Mouse (Mus musculus) embryo, embryonic 10 days (tissue): ENCODE measurements at regions not wholly inside any gene's neighbourhood (a gene's known extent, or its start where the extent isn't known, plus 50 kb on each side); places are given as distances from the start of the nearest gene placed in this dataset.

ENCODE experiments used
- DNase-seq: peaks from one replicate; pipeline ENCODE4 v3.0.0-alpha.2; 2015; ENCODE audit warnings: low spot score

DNA sequence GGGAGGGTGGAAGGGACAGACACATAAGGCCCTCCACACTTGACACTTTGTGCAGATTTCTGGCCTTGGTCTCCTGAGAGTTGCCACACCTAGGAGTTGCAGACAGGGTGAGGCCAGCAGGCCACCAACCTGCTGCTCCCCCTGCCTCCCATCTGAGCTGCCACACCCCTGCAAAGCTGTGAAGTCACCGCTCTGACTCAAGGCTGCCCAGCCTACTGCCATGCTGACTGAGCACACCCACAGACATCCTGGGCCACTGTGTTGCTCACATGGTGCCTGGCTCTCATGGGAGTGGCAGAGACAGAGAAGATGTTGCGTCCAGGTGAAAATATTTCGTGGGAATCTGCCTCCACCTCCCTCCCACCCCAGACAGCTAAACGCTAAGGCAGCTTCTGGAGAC, 150.3 kb downstream of the Tfap2c start:
- no peak for DNase-seq

- DNase-seq: no peak
Observed at GRCm38 (mm10) chr2:172710641-172711040, 161.2 kb downstream of the Tfap2c start.

- no peak for DNase-seq
Observed at GRCm38 (mm10) chr2:172726701-172727100, 177.3 kb downstream of the Tfap2c start.

DNA sequence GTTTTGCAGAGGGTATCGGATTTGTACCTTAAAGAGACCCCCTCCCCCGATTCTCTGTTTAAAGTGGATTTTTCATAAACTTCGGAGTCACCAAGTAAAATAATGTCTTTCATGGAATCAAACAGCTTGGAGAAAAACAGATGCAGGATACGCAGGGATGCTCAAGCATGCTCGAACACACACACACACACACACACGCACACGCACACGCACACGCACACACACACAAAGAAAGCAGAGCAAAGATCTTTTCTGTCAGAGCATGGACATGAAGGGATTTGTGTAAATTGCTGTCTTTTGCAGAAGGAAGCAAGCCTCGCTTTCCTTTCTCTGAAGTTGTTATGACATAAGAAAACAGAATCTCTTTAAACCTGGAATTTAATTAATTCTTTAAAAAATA, 178.2 kb downstream of the Tfap2c start:
- peak; percentile 27 for DNase-seq

DNA sequence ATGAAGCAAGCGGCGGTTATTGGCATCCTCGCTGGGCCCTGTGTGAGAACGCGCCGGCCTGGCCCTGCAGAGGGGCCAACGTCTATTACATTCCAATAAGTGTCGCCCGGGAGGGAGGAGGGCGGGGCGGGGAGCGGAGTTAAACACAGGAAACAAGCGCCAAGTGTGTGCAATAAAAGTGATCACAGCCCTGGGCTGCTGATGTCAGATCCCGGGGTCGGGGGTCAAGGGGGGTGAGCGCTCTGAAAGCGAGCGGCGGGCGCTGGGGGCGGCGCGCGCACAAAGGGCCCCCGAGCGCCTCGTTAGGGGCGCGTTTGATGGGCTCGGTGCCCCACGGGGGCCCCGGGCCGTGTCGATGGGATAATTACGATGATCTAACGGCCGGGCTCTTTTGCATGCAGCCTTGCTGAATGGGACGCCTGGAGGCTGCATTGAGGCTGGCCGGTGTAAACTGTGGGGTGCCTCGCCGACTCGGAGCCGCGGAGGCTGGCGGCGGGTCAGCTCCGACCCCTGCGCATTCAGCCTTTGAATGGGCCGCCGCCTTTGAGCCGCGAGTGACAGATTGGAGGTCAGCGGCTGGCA, 178.9 kb downstream of the Tfap2c start:
- DNase-seq: peak; percentile 93

- no peak for DNase-seq
Observed at GRCm38 (mm10) chr2:172729151-172729550, 179.8 kb downstream of the Tfap2c start.

DNA sequence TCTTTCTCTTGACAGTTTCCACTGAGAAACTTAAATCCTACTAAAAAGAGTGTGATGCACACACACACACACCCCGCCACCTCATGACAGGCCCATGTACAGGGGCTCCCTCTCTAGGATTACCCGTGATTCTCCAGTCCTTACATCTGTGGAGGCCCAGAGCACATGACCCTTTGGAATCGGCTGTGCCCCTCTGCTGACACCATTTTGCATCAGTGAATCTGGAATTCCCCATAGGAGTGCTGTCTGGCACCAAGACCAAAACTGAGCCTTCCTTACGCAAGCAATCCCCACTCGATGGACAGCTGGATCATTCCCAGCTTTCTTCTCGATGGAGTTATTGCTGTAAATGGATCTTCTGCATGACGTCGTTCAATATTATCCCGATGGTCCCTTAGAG, 180.3 kb downstream of the Tfap2c start:
- DNase-seq: no peak

GRCm38 (mm10) chr2:172731408-172731807, 182.0 kb downstream of the Tfap2c start:
- peak; percentile 78 for DNase-seq

GRCm38 (mm10) chr2:172732453-172733210, 183.2 kb downstream of the Tfap2c start:
- no peak for DNase-seq

DNA sequence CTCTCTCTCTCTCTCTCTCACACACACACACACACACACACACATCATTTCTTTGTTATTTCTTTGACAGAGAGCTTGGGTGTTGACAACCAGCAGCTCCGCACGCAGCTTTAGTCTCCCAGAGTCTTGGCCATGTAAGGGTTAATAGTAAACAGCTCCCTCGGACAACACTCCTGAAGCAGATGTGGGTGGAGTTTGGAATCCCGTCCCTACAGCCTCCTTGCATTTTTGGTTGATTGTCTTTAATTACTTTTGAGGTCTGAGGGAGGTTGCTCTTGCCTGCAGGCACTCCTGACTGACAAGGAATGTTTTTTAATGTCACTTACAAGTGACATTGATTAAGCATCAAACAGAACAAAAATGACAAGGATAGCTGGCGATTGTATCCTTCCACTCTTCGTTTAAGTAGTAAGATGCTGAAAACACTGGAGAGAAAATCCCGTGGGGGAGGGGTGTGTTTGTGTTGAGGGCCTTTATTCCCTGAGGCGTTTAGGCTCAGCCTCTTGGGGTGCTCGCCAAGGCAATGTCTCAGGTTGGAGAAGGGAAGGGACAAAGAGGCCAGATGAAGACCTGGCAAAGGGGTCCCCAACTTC, 184.1 kb downstream of the Tfap2c start:
- DNase-seq: peak; percentile 49

GRCm38 (mm10) chr2:172735621-172736020, 186.2 kb downstream of the Tfap2c start:
- DNase-seq: no peak

DNA sequence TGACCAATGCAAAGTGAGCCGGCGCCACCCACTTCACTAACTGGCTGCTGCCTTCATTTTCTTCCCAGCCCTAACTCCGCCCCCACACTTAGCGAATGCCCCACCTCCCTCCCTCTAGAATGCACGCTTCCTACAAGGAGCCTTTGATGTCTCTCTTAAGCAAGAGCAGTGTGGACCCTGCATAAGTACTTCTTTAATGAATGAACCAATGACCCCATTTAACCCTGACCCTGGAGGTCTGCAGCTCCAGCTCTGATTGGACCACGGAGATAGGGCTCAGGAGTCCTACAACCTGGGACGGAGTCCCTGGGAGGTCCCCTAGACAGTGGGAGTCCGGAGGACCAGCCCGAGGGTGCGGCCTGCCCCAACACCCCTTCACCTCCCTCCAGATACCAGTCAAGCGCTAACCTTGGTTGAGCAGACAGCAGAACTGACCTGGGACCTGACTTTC, 189.7 kb downstream of the Tfap2c start:
- DNase-seq: peak; percentile 83

GRCm38 (mm10) chr2:172739529-172739928, 190.1 kb downstream of the Tfap2c start:
- peak; percentile 61 for DNase-seq

DNA sequence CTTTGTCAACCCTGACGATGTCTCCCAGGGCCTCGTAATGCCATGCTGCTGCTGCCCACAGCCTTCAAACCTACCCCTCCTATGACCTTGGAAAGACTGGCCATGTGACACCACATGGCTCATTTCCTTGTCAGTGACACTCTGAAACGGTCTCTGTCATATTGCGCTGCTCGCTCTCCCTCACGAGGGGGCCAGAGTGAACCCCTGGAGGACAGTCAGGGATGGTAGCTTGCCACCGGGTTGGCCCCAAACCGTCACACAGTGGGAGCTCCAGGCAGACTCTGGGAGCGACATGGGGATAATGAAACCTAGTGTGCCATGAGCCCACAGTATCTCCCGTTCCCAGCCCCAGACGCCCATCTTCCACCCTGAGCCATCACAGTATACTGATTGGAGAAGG, 188.8 kb downstream of the Bmp7 start:
- no peak for DNase-seq

DNA sequence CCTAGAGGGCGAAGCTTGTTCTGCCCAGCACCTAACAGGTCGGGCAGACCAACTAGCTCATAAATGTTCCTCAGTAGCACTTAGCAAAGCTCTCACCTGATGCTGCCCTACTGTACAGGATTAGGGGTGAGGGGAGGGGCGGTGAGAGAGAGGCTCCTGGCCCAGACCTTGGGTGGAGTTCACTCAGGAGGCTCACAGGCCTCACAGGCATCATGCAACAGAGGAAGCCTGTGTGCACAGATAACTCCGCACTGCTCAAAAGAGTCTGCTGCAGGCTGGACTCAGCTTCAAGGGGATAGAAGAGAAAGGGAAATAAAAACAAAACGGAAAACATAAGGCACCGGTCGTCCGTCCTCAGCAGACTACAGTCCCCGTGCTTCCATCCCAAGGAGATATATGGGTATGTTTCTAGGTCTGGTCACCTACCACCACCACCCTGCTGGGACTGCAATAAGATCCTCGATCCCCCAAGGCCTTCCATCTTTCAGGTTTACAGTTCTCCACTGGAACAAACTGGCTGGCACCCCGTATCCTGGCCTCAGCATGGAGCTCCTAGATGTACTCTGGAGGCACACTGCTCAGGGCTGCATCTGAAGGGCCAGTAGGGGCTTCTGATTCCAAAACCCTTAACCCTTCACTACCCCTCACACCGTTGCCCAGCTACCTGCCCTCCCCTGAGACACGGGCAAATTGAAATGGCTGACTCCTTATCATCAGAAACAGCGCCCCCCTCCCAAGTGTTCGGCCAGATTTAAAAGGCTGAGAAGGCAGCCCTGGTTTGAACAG, 184.2 kb downstream of the Bmp7 start:
- DNase-seq: peak; percentile 33

- DNase-seq: no peak
Observed at GRCm38 (mm10) chr2:172756472-172756860, 183.7 kb downstream of the Bmp7 start.

GRCm38 (mm10) chr2:172758497-172758896, 181.6 kb downstream of the Bmp7 start:
- DNase-seq: peak; percentile 91

DNA sequence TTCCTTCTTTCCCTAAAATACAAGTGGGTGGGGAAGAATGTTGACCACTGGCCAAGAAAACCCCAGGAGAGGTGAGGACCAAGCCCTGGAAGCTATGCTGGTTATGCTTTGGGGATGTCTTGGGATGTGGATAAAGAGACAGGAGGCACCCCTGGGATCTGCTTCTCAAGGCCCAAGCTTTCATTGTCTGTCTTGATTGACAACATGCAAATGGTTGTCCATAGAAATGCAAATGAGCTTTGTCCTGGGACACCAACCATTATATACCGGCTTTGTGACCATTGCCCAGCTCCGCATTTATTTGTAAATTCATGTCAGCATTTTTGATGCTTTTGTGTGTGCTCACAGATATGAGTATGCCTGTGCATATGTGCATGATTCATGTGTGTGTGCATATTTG, 174.9 kb downstream of the Bmp7 start:
- DNase-seq: peak; percentile 41

DNA sequence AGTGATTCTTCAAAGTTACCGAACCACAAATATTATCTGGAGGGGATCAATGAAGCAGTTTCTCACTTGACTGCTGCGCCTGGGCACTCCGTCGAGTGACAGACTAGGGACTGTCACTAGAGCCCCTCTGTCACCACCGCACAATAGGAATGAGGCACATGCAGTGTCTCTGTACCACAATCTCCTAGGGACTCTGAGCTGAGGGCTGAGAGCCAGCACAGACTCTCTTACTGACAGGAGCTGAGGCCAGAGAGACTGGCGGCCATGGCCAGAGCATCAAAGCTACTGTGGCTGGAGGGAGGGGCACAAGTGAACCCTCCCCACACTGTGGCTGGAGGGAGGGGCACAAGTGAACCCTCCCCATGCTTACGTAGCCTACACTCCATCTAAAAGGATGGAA, 173.7 kb downstream of the Bmp7 start:
- no peak for DNase-seq

DNA sequence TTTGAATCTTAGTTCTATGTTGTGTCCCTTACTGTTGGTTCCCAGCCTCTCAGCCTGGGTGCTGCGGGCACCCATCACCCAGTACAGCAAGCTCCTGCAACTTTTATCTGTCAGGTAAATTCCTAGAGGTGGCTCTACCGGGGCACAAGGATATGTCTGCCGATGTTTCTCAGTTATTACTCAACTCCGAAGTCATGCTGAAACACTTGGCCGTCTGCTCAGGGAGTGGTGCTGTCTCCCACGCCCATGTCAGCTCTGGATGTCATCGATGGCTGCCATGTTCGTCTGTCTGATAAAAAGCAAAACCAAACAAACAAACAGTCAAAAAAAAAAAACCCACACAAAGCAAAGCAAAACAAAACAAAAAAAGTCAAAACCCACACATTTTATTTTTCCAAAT, 171.4 kb downstream of the Bmp7 start:
- DNase-seq: no peak

DNA sequence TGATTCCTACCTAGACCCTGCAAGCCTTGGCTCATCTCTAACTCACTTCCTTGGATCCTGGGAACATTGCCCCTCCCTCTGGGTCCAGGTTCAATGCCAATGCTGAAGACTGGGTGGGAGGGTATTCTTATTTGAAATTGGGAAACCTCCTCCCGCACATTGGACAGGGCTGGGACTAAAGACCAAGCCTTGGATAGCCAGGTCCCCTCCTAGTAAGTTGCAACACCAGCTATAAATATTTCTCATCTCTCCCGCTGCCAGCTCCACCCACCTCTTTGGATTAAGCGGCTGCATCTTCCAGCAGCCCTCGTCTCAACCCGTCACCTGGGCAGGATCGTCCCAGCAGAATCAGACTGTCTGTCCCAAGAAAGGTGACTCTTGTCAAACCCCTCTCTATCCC, 170.1 kb downstream of the Bmp7 start:
- no peak for DNase-seq

DNA sequence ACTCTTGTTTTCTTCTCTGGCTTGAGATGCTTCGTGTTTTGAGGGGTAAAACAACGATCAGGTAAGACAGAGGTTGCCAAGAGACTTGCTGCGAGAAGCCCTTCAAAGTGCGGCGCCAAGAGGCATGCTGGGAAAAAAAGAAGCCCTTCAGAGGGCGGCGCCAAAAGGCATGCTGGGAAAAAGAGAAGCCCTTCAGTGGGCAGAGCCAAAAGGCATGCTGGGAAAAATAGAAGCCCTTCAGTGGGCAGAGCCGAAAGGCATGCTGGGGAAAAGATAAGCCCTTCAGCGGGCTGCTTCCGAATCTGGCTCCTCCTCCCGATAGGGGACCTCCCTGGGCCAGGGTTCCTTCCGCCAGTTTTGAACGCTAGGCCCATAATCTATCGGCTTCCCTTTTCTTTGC, 169.5 kb downstream of the Bmp7 start:
- no peak for DNase-seq

GRCm38 (mm10) chr2:172773176-172773575, 166.9 kb downstream of the Bmp7 start:
- peak; percentile 81 for DNase-seq
